Mouse (Mus musculus) ES-E14 (cell line): ENCODE results near the gene Mall. TPM values are rescaled to one million over a fixed set of nuclear protein-coding genes. Genes with fewer than 3 reads are reported as not detected.

Experiments used
- DNase-seq: peaks from one replicate; pipeline ENCODE4 v3.0.0-alpha.2; 2013; ENCODE audit warnings: low read depth, low spot score
- H3K27ac ChIP-seq: 2 replicates; pipeline ENCODE4 v1.5.1; 2012; ENCODE audit warnings: low read depth, mild to moderate bottlenecking, low read length, moderate library complexity, mixed read lengths; ENCODE audit not compliant: poor library complexity, insufficient read depth, severe bottlenecking
- H3K36me3 ChIP-seq: 2 replicates; pipeline ENCODE4 v1.6.1; 2012; ENCODE audit warnings: mild to moderate bottlenecking, low read length, moderate library complexity, mixed read lengths; ENCODE audit not compliant: control insufficient read depth, poor library complexity, insufficient read depth, severe bottlenecking
- H3K4me1 ChIP-seq, 2 experiments: fragments of 150-350 bp in 1 of 2; sonication (generic) in 1 of 2; 2 replicates each; pipeline ENCODE4 v1.6.1; 2012; ENCODE audit warnings: low read length in 2 of 2, mild to moderate bottlenecking in 1 of 2, mixed read lengths in 1 of 2; ENCODE audit not compliant: control insufficient read depth in 2 of 2, insufficient read depth in 2 of 2, poor library complexity in 1 of 2
- H3K4me3 ChIP-seq, 2 experiments: fragments of 150-350 bp in 1 of 2; sonication (generic) in 1 of 2; 2 replicates each; pipeline ENCODE4 v1.5.1; 2012; ENCODE audit warnings: low read length in 2 of 2, low read depth in 1 of 2, mild to moderate bottlenecking in 1 of 2, mixed read lengths in 1 of 2; ENCODE audit not compliant: insufficient read depth in 1 of 2, poor library complexity in 1 of 2, severe bottlenecking in 1 of 2
- H3K9ac ChIP-seq: 2 replicates; pipeline ENCODE4 v1.6.1; 2012; ENCODE audit warnings: low read depth, mild to moderate bottlenecking, low read length, mixed read lengths; ENCODE audit not compliant: poor library complexity, insufficient read depth, severe bottlenecking
- H3K9me3 ChIP-seq: fragments of 150-350 bp; sonication (generic); 2 replicates; pipeline ENCODE4 v1.6.1; 2012; ENCODE audit warnings: low read depth, mild to moderate bottlenecking, low read length; ENCODE audit not compliant: control insufficient read depth, insufficient read depth
- CHD2 ChIP-seq: IDR thresholded peaks from 2 replicates; pipeline ENCODE4 v1.6.1; 2014; ENCODE audit warnings: mild to moderate bottlenecking, low read depth, low read length, inconsistent platforms
- HCFC1 ChIP-seq: IDR thresholded peaks from 2 replicates; pipeline ENCODE4 v1.6.1; 2012; ENCODE audit warnings: low read length, inconsistent platforms, borderline replicate concordance; ENCODE audit not compliant: insufficient read depth
- MAFK ChIP-seq: IDR thresholded peaks from 2 replicates; pipeline ENCODE4 v1.6.1; 2014; ENCODE audit warnings: mild to moderate bottlenecking, low read depth, low read length, inconsistent platforms; ENCODE audit not compliant: insufficient read depth
- ZC3H11A ChIP-seq: IDR thresholded peaks from 2 replicates; pipeline ENCODE4 v1.6.1; 2012; ENCODE audit warnings: low read depth, mild to moderate bottlenecking, inconsistent platforms, low read length, borderline replicate concordance
- ZNF384 ChIP-seq: IDR thresholded peaks from 2 replicates; pipeline ENCODE4 v1.6.1; 2012; ENCODE audit warnings: low read depth, low read length, inconsistent platforms
- in situ Hi-C, 2 experiments: fragments of 600-800 bp; cut with MboI; formaldehyde crosslinking; loops; one replicate each; pipeline ENCODE4 v1.15.1; 2025; ENCODE audit warnings: low sequenced_read_pairs in 2 of 2, inconsistent platforms in 1 of 2; ENCODE audit not compliant: unreplicated experiment in 2 of 2
- total RNA-seq: library from RNA; depleted of rRNA; stranded (reverse); fragments of 300-350 nt; gene quantifications from 2 replicates; pipeline ENCODE4 v1.2.3, GENCODE M21; 2012

Gene Mall
- total RNA-seq, 1 experiment, result 0.85 TPM

GRCm38 (mm10) chr2:127689239-127689638, 40.5 kb downstream of the Mall start:
- in situ Hi-C loops, result no loop called here
- no peak overlapping the region for H3K27ac ChIP-seq
- no peaks in the 10 kb centered on the region for H3K4me1 ChIP-seq
- no peaks in the 10 kb centered on the region for H3K9me3 ChIP-seq
- H3K36me3 ChIP-seq, result no peaks in the 10 kb centered on the region
- DNase-seq, result no peak
- H3K9ac ChIP-seq, result no peak overlapping the region
- TF ChIP-seq ZNF384 (no peak), MAFK (peak; percentile 55; the same call in 1 of the 2 replicates)
- no peak overlapping the region for H3K4me3 ChIP-seq

- Histone ChIP-seq H3K4me3 (no peak overlapping the region), H3K4me1 (peaks cover 0 to 3% of the 10 kb centered on the region in 2 experiments; a peak in 2 of 4 replicates), H3K9ac (peak overlapping the region; percentile 38; the same call in 1 of the 2 replicates), H3K36me3 (no peaks in the 10 kb centered on the region), H3K27ac (no peak overlapping the region), H3K9me3 (no peaks in the 10 kb centered on the region)
- in situ Hi-C loops, result no loop called here
- TF ChIP-seq CHD2, result 0 out of 2 replicates have a peak, but pooled peaks have one; percentile 36
- TF ChIP-seq ZC3H11A, result peak; percentile 88
- no peak for TF ChIP-seq MAFK
- peak; percentile 87 for DNase-seq
Measured at GRCm38 (mm10) chr2:127683687-127684331, 45.9 kb downstream of the Mall start.

- DNase-seq, result no peak
- in situ Hi-C loops, result no loop called here
- no peaks in the 10 kb centered on the region for H3K36me3 ChIP-seq
- H3K4me1 ChIP-seq, result no peaks in the 10 kb centered on the region
- TF ChIP-seq ZC3H11A (0 out of 2 replicates have a peak, but pooled peaks have one; percentile 35), ZNF384 (no peak)
- H3K27ac ChIP-seq, result no peak overlapping the region
- H3K9me3 ChIP-seq, result no peaks in the 10 kb centered on the region
- H3K9ac ChIP-seq, result no peak overlapping the region
- no peak overlapping the region for H3K4me3 ChIP-seq
Measured at GRCm38 (mm10) chr2:127667843-127668506, 61.8 kb downstream of the Mall start.

- no peak for TF ChIP-seq MAFK
- no peak for TF ChIP-seq CHD2
- no peak for TF ChIP-seq HCFC1
- TF ChIP-seq ZNF384, result no peak
- TF ChIP-seq ZC3H11A, result no peak
- Histone ChIP-seq H3K36me3 (no peaks in the 10 kb centered on the region), H3K4me1 (no peaks in the 10 kb centered on the region), H3K9me3 (no peaks in the 10 kb centered on the region), H3K4me3 (no peak overlapping the region), H3K9ac (no peak overlapping the region), H3K27ac (no peak overlapping the region)
- no peak for DNase-seq
- in situ Hi-C loops, result no loop called here
Measured at GRCm38 (mm10) chr2:127667015-127667414, 62.7 kb downstream of the Mall start.

GRCm38 (mm10) chr2:127662708-127663107, 67.0 kb downstream of the Mall start:
- no peak for DNase-seq
- in situ Hi-C loops, result no loop called here
- no peak overlapping the region for H3K27ac ChIP-seq

More at GRCm38 (mm10) chr2:127662708-127663107, 67.0 kb downstream of the Mall start:
- Histone ChIP-seq H3K9me3 (no peaks in the 10 kb centered on the region), H3K36me3 (no peaks in the 10 kb centered on the region), H3K4me1 (no peaks in the 10 kb centered on the region), H3K4me3 (no peak overlapping the region), H3K9ac (no peak overlapping the region)
- TF ChIP-seq ZC3H11A (no peak), CHD2 (no peak), MAFK (no peak), ZNF384 (no peak), HCFC1 (no peak)
